Mouse (Mus musculus): ENCODE results near the gene Prpf6.

DNA sequence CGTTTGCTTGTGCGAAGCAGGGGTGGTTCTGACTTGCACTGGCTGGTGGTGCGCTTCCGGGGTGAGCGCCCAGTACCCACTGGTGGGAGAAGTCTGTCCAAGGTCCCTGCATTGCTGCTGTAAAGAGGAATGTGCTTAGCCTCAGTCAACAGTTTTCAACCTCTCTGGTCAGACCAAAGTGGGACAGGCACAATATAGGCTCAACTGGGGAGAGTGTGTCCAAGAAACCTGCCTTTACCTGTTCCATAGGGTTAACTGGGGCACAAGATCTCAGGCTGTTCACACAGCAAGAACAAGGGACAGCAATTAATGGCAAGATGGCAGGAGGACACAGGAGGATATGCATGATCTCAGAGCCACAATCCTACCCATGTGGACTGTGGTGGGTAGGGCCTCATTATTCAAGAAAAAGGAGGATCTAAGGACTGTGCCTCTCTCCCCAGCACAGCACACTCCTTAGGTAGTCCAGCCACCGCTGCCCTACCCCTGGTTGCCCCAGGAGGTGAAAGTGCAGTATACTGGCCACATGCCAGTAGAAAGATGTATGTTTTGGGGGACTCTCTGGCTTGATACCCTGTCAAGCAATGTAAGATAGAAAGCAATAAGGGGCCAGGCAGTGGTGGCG is 16.6 kb upstream of the Prpf6 start:
- TF ChIP-seq CTCF (IDR thresholded peaks at IDR 0.05; ENCODE audit: borderline replicate concordance, insufficient read depth, low read depth, low read length) (no peak), POLR2A (IDR thresholded peaks at IDR 0.05; ENCODE audit: borderline replicate concordance, insufficient read depth, low read length) (no peak)
